Mouse (Mus musculus) stomach, embryonic 15.5 days (tissue): Measurements from ENCODE around the gene Usp54. TPM values are rescaled to one million over a fixed set of nuclear protein-coding genes. Genes with fewer than 3 reads are reported as not detected.
"Not testable (repeated sequence)": the region's sequence is repeated elsewhere in the genome, so short reads cannot be mapped to it uniquely, and the experiment has no call there.

ENCODE experiments used
- ATAC-seq: fragments of 200-750 bp; cut with Nextera tagmentation; 2 replicates; pipeline ENCODE4 v1.8.0; 2017; ENCODE audit warnings: low read depth, moderate number of reproducible peaks, moderate TSS enrichment; ENCODE audit not compliant: insufficient read depth, low FRiP score
- H3K27ac ChIP-seq: fragments of 300-500 bp; sonication (generic); 2 replicates; pipeline ENCODE4 v1.5.1; 2015; ENCODE audit warnings: mild to moderate bottlenecking, inconsistent platforms
- H3K27me3 ChIP-seq: fragments of 300-500 bp; sonication (generic); replicated peaks from 2 replicates; pipeline ENCODE4 v1.6.1; 2015; ENCODE audit warnings: inconsistent platforms
- H3K36me3 ChIP-seq: fragments of 300-500 bp; sonication (generic); 2 replicates; pipeline ENCODE4 v1.6.1; 2015; ENCODE audit warnings: inconsistent platforms
- H3K4me1 ChIP-seq: fragments of 300-500 bp; sonication (generic); 2 replicates; pipeline ENCODE4 v1.6.1; 2015; ENCODE audit warnings: inconsistent platforms
- H3K4me2 ChIP-seq: fragments of 300-500 bp; sonication (generic); 2 replicates; pipeline ENCODE4 v1.6.1; 2015; ENCODE audit warnings: mild to moderate bottlenecking, inconsistent platforms
- H3K4me3 ChIP-seq: fragments of 300-500 bp; sonication (generic); replicated peaks from 2 replicates; pipeline ENCODE4 v1.5.1; 2015; ENCODE audit warnings: inconsistent platforms
- H3K9ac ChIP-seq: fragments of 300-500 bp; sonication (generic); 2 replicates; pipeline ENCODE4 v1.6.1; 2015; ENCODE audit warnings: inconsistent platforms
- H3K9me3 ChIP-seq: fragments of 300-500 bp; sonication (generic); 2 replicates; pipeline ENCODE4 v1.6.1; 2016; ENCODE audit warnings: inconsistent platforms
- WGBS: fragments of 180-500 bp; shearing (Covaris S2); methylation state at CpG from one replicate; pipeline ENCODE4 v1.1.7; 2015; 5-methylcytosine and 5-hydroxymethylcytosine counted together
- polyA plus RNA-seq: library from polyadenylated mRNA; unstranded; fragments of >200 nt; fragmentation: Nextera tagmentation; extraction: Ambion mirVana; gene quantifications from 2 replicates; pipeline ENCODE4 v1.2.1, GENCODE M21; 2015

Usp54 gene
- polyA plus RNA-seq, 1 experiment from 2014 or later = 5.5 TPM

- Histone ChIP-seq H3K9ac (no peak overlapping the region), H3K36me3 (no peaks in the 10 kb centered on the region), H3K9me3 (no peaks in the 10 kb centered on the region), H3K4me2 (no peak overlapping the region), H3K4me1 (no peaks in the 10 kb centered on the region), H3K27ac (no peak overlapping the region), H3K4me3 (no peak overlapping the region), H3K27me3 (no peaks in the 10 kb centered on the region)
- 66% methylated on average over 2 of the region's 2 CpGs for WGBS
- no peak for ATAC-seq
Measured at GRCm38 (mm10) chr14:20600203-20600602, 40.7 kb downstream of the Usp54 start.

DNA sequence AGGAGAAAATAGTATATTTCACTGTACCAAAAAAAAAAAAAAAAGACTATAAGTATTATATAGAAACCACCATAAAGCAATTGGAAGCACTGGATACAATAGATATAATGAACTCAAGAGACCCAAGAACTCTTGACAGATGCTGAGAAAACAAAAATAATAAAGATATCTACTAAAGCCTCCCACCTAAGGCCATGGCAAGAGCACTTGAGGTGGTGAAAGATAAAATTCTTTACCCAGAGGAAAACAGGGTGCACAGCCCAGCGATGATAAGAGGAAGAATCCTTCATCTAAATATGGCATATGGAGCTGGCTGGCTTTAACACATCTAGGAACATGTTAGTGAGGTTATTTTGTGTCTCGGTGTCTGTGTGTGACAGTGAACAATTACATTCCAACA lies 41.3 kb downstream of the Usp54 start:
- Histone ChIP-seq H3K9me3 (no peaks in the 10 kb centered on the region), H3K4me2 (no peak overlapping the region), H3K4me3 (no peak overlapping the region), H3K9ac (no peak overlapping the region), H3K4me1 (no peaks in the 10 kb centered on the region), H3K36me3 (no peaks in the 10 kb centered on the region), H3K27ac (no peak overlapping the region), H3K27me3 (no peaks in the 10 kb centered on the region)
- peak; percentile 79 for ATAC-seq
- 78% methylated on average over 2 of the region's 2 CpGs for WGBS

DNA sequence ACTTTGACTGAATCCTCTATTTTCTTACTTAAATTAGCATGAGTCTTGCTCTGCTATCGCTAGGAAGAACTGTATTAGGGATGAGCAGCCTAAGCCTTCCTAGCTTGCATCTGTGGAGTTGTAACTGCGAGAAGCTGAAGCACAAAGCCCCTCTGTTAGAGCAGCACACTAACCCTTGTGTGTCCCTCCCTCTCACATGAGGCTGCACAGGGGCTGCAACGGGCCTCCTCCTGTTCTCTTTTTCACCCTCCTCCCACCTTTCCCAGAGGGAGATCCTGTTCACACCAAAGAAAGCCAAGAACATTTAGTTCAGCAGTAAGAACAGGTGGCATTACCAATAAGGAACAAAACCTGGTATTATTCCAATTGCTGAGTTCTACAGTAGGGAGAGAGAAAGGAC lies 45.1 kb downstream of the Usp54 start:
- Histone ChIP-seq H3K27ac (no peak overlapping the region), H3K4me1 (no peaks in the 10 kb centered on the region), H3K36me3 (no peaks in the 10 kb centered on the region), H3K4me3 (no peak overlapping the region), H3K4me2 (no peak overlapping the region), H3K27me3 (no peaks in the 10 kb centered on the region), H3K9me3 (no peaks in the 10 kb centered on the region), H3K9ac (no peak overlapping the region)
- 45% methylated on average over 3 of the region's 3 CpGs for WGBS
- no peak for ATAC-seq

DNA sequence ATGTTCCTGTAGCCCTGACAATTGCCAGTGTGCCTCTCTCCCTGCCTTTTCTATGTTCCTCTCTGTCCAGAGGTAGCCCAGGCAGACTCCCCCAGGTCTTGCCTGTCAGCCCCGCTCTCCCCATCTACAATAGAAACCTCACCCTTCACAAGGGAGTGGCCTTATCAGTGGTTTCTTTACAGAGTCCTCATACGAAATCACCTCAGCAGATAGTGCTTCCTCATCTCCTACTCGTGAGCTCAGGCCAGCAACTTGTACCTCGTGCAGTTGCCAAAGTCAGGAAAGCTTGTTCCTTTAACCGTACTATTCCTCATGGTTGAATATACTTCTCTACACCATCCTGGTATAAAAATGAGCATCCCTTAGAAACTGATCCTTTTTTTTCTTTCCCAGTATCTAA lies 53.4 kb downstream of the Usp54 start:
- ATAC-seq = no peak

GRCm38 (mm10) chr14:20578822-20579407 lies 61.9 kb downstream of the Usp54 start:
- no peak for ATAC-seq
- no peak overlapping the region for H3K27ac ChIP-seq
- no peak overlapping the region for H3K9ac ChIP-seq
- H3K4me1 ChIP-seq = no peaks in the 10 kb centered on the region
- H3K9me3 ChIP-seq = no peaks in the 10 kb centered on the region
- no peak overlapping the region for H3K4me2 ChIP-seq
- H3K36me3 ChIP-seq = 0 out of 2 replicates have a peak, but pooled peaks cover 6% of the 10 kb centered on the region
- no peak overlapping the region for H3K4me3 ChIP-seq
- no peaks in the 10 kb centered on the region for H3K27me3 ChIP-seq
- WGBS = 77% methylated on average over 6 of the region's 6 CpGs

More for the DNA sequence above, 53.4 kb downstream of the Usp54 start:
- Histone ChIP-seq H3K36me3 (0 out of 2 replicates have a peak, but pooled peaks cover 4% of the 10 kb centered on the region), H3K9me3 (no peaks in the 10 kb centered on the region), H3K27ac (no peak overlapping the region), H3K4me1 (no peaks in the 10 kb centered on the region), H3K27me3 (no peaks in the 10 kb centered on the region), H3K9ac (no peak overlapping the region), H3K4me3 (no peak overlapping the region), H3K4me2 (no peak overlapping the region)
- WGBS = 66% methylated on average over 5 of the region's 5 CpGs

DNA sequence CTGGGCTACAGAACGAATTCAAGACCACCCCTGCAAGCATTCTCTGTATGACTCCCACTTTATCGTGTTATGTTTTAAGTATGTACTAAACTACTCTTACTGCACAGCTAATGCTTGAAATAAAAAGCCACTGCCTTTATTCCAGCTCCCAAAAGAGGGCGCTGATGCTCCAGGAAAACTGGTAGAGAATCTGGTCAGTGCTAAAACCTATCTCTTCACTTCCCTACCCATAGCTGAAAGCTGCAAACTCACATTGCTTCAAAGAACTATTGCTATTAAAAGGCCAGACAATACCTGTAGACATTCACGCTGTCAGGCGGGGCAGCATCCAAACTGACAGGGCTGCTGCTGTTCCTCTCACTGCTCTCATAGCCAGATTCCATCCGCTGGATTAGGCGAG lies 64.7 kb downstream of the Usp54 start:
- WGBS = 54% methylated on average over 7 of the region's 7 CpGs
- H3K4me2 ChIP-seq = no peak overlapping the region

GRCm38 (mm10) chr14:20573196-20573595 lies 67.7 kb downstream of the Usp54 start:
- H3K27ac ChIP-seq, H3K36me3 ChIP-seq, H3K4me3 ChIP-seq, ATAC-seq, H3K9me3 ChIP-seq, H3K27me3 ChIP-seq, H3K4me2 ChIP-seq, H3K9ac ChIP-seq, H3K4me1 ChIP-seq: not testable (repeated sequence)
- WGBS = 92% methylated on average over 3 of the region's 3 CpGs

More for the DNA sequence above, 64.7 kb downstream of the Usp54 start:
- no peak for ATAC-seq
- Histone ChIP-seq H3K9ac (no peak overlapping the region), H3K4me1 (no peaks in the 10 kb centered on the region), H3K4me3 (no peak overlapping the region), H3K36me3 (0 out of 2 replicates have a peak, but pooled peaks cover 2% of the 10 kb centered on the region), H3K27ac (no peak overlapping the region), H3K27me3 (no peaks in the 10 kb centered on the region), H3K9me3 (no peaks in the 10 kb centered on the region)

DNA sequence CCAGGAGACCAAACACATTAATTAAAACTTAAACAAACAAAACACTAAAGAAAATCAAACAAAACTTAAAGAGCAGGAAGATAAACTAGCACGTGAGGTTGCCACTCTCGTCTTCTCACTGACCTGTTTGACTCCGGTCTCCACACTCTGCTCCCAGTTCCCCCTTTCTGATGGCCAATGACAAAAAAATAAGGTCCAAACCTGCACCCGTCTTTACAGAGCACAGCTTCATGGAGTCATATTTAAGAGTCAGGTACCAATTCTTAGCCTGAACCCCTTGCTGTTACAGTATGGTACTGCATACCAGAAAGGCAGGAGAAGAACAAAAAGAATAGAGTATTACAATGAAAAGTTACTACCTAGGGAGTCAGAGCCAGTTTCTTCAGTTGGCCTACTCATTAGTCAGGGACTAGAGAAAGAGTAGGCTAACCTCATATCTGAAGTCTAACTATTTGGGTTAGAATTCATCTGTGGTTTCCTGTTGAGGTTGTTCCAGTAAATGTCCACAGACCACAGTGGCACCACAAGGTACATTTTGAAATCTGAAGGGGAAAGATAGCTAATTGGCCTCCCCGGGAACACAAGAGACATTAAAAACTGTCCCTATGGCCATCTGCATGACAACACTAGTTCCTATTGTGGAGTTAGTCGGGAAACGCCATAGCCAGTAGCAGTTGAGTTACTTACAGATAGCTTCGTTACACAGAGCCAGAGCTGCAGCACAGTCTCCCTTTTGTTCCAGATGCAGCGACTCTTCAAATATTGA lies 75.4 kb downstream of the Usp54 start:
- Histone ChIP-seq H3K4me3 (no peak overlapping the region), H3K9me3 (no peaks in the 10 kb centered on the region), H3K36me3 (peaks cover 16% of the 10 kb centered on the region), H3K27ac (peak overlapping the region; percentile 55; the same call in 1 of the 2 replicates), H3K27me3 (no peaks in the 10 kb centered on the region), H3K4me2 (no peak overlapping the region), H3K9ac (no peak overlapping the region), H3K4me1 (no peaks in the 10 kb centered on the region)
- WGBS = 60% methylated on average over 9 of the region's 9 CpGs
- ATAC-seq = peak; percentile 60

GRCm38 (mm10) chr14:20564692-20565091 lies 76.2 kb downstream of the Usp54 start:
- Histone ChIP-seq H3K4me1 (no peaks in the 10 kb centered on the region), H3K9me3 (no peaks in the 10 kb centered on the region), H3K4me2 (no peak overlapping the region), H3K27ac (no peak overlapping the region), H3K9ac (no peak overlapping the region), H3K27me3 (no peaks in the 10 kb centered on the region), H3K36me3 (peaks cover 13% of the 10 kb centered on the region), H3K4me3 (no peak overlapping the region)
- peak; percentile 31 for ATAC-seq
- WGBS = 60% methylated on average over 12 of the region's 12 CpGs

DNA sequence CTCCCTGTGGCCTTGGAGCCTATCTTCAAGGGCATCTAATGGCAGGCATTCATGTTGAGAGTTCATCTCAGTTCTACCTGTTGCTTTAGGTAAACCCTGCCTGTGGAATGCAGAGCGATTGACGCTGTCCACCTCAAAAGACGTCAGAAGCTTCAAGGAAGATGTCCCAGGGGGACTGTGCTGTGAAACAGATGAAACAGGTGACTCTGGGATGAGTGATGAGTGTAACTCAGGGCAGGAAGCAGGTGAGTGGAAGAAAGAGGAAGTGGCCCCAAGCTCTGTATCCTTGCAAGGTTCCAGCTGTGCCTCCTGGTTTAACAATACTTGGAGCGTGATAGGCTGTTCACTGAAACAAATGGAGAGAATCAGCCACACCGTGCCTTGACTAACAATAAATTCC lies 79.0 kb downstream of the Usp54 start:
- Histone ChIP-seq H3K4me1 (no peaks in the 10 kb centered on the region), H3K27me3 (no peaks in the 10 kb centered on the region), H3K4me2 (no peak overlapping the region), H3K9me3 (no peaks in the 10 kb centered on the region), H3K4me3 (no peak overlapping the region), H3K36me3 (peaks cover 20% of the 10 kb centered on the region), H3K9ac (no peak overlapping the region), H3K27ac (no peak overlapping the region)
- no peak for ATAC-seq
- 91% methylated on average over 5 of the region's 5 CpGs for WGBS

DNA sequence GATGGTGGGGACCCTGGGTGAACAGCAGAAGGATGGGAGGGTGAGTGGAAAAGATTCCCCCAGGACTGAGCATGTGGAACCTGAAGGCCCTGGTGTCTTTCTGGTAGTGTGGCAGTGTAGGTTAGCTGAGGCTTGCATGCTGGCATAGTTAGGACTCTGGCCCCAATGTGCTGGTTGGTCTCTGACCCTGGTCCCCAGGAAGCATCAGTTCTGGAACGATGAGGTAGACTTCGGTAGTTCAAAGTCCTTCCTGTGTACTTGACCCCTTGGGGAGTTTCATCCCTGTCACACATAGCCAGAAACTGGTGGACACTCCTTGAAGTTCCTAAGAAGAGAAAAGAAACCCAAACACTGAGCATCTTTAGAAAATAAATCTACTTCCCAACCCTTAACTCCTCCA lies 90.7 kb downstream of the Usp54 start:
- ATAC-seq = no peak
- H3K4me1 ChIP-seq = peaks cover 5% of the 10 kb centered on the region
- peaks cover 24% of the 10 kb centered on the region; the same call in 1 of the 2 replicates for H3K36me3 ChIP-seq
- H3K27me3 ChIP-seq = no peaks in the 10 kb centered on the region
- no peak overlapping the region for H3K9ac ChIP-seq
- no peak overlapping the region for H3K27ac ChIP-seq
- no peaks in the 10 kb centered on the region for H3K9me3 ChIP-seq
- H3K4me3 ChIP-seq = no peak overlapping the region
- 94% methylated on average over 2 of the region's 2 CpGs for WGBS
- H3K4me2 ChIP-seq = no peak overlapping the region

DNA sequence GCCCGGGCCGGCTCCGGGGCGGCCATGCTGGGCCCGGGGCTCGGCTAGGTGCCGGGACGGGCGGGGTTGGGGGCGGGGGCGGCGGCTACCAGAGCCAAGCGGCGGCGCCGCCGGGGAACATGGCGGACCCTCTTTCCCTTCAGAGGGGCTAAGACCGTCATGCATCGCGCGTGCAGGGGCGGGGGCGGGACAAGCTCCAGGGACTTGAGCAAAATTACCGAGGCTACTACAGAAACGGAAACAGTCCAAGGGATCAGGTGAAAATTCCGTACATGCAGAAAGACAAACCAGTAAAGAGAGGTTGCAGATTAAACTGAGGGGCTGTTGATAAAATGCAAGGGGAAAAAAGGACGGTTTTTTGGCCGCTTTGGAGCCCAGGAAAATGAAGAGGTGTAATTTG lies 94.4 kb downstream of the Usp54 start, which contains the start of gene Ppp3cb:
TSS of gene Ppp3cb (minus strand) at position 159 of the 400 bp plus-strand sequence.
- ATAC-seq = peak; percentile 87
- Histone ChIP-seq H3K27ac (peak within 1 kb of the TSS; percentile 99), H3K4me1 (peaks cover 10% of the 10 kb centered on the region), H3K9ac (peak within 1 kb of the TSS; percentile 98), H3K27me3 (no peaks in the 10 kb centered on the region), H3K4me3 (peak within 1 kb of the TSS; percentile 87), H3K4me2 (peak within 1 kb of the TSS; percentile 51), H3K36me3 (peaks cover 18% of the 10 kb centered on the region; the same call in 1 of the 2 replicates), H3K9me3 (no peaks in the 10 kb centered on the region)
- 1% methylated on average over 28 of the region's 29 CpGs for WGBS
